Mouse (Mus musculus): ENCODE results near the gene Tnik. TPM values are rescaled to one million over a fixed set of nuclear protein-coding genes. Genes with fewer than 3 reads are reported as not detected.

Tnik gene
- polyA plus RNA-seq, 1 experiment from 2014 or later: 1.2 TPM

GRCm38 (mm10) chr3:28532666-28533065 lies 269.7 kb downstream of the Tnik start:
- Histone ChIP-seq H3K27me3 (ENCODE audit: insufficient read depth, low read length) (no peaks in the 10 kb centered on the region), H3K4me2 (ENCODE audit: low read length) (no peak overlapping the region), H3K4me3 (replicated peaks; ENCODE audit: low read depth, low read length) (no peak overlapping the region), H3K36me3 (ENCODE audit: insufficient read depth, low read length) (no peaks in the 10 kb centered on the region), H3K9me3 (replicated peaks; ENCODE audit: low read length) (no peaks in the 10 kb centered on the region), H3K9ac (ENCODE audit: low read depth, low read length) (no peak overlapping the region), H3K27ac (no peak overlapping the region), H3K4me1 (replicated peaks; ENCODE audit: insufficient read depth, low read length) (no peaks in the 10 kb centered on the region)
- ATAC-seq (replicated peaks; ENCODE audit: low FRiP score, low read depth) (no peak), DNase-seq (ENCODE audit: low spot score) (no peak)
- WGBS: 90% methylated on average over 7 of the region's 7 CpGs
- no peak for TF ChIP-seq CTCF (IDR thresholded peaks at IDR 0.05; ENCODE audit: low read depth)

- Histone ChIP-seq H3K9me3 (replicated peaks; ENCODE audit: low read length) (no peaks in the 10 kb centered on the region), H3K9ac (ENCODE audit: low read depth, low read length) (no peak overlapping the region), H3K27me3 (ENCODE audit: insufficient read depth, low read length) (no peaks in the 10 kb centered on the region), H3K27ac (no peak overlapping the region), H3K4me2 (ENCODE audit: low read length) (no peak overlapping the region), H3K36me3 (ENCODE audit: insufficient read depth, low read length) (no peaks in the 10 kb centered on the region), H3K4me1 (replicated peaks; ENCODE audit: insufficient read depth, low read length) (no peaks in the 10 kb centered on the region), H3K4me3 (replicated peaks; ENCODE audit: low read depth, low read length) (no peak overlapping the region)
- DNase-seq (ENCODE audit: low spot score): no peak
- 83% methylated on average over 5 of the region's 5 CpGs for WGBS
- TF ChIP-seq CTCF (IDR thresholded peaks at IDR 0.05; ENCODE audit: low read depth): no peak
- ATAC-seq (replicated peaks; ENCODE audit: low FRiP score, low read depth): no peak
Measured at GRCm38 (mm10) chr3:28540121-28540520, 277.1 kb downstream of the Tnik start.

- ATAC-seq (replicated peaks; ENCODE audit: low FRiP score, low read depth) (no peak), DNase-seq (ENCODE audit: low spot score) (no peak)
- H3K4me1 ChIP-seq (replicated peaks; ENCODE audit: insufficient read depth, low read length): no peaks in the 10 kb centered on the region
- no peak overlapping the region for H3K4me2 ChIP-seq (ENCODE audit: low read length)
- H3K27ac ChIP-seq: no peak overlapping the region
- no peaks in the 10 kb centered on the region for H3K36me3 ChIP-seq (ENCODE audit: insufficient read depth, low read length)
- H3K9me3 ChIP-seq (replicated peaks; ENCODE audit: low read length): no peaks in the 10 kb centered on the region
- WGBS: 96% methylated on average over 3 of the region's 3 CpGs
- H3K27me3 ChIP-seq (ENCODE audit: insufficient read depth, low read length): no peaks in the 10 kb centered on the region
- no peak for TF ChIP-seq CTCF (IDR thresholded peaks at IDR 0.05; ENCODE audit: low read depth)
- no peak overlapping the region for H3K9ac ChIP-seq (ENCODE audit: low read depth, low read length)
- no peak overlapping the region for H3K4me3 ChIP-seq (replicated peaks; ENCODE audit: low read depth, low read length)
Measured at GRCm38 (mm10) chr3:28542941-28543340, 279.9 kb downstream of the Tnik start.

GRCm38 (mm10) chr3:28543380-28543984 lies 280.5 kb downstream of the Tnik start:
- peak overlapping the region; percentile 19; the same call in 1 of the 2 replicates for H3K4me2 ChIP-seq (ENCODE audit: low read length)
- TF ChIP-seq CTCF (IDR thresholded peaks at IDR 0.05; ENCODE audit: low read depth): peak; percentile 75
- ATAC-seq (replicated peaks; ENCODE audit: low FRiP score, low read depth) (peak; percentile 71), DNase-seq (ENCODE audit: low spot score) (peak; percentile 61)
- H3K27ac ChIP-seq: no peak overlapping the region
- H3K27me3 ChIP-seq (ENCODE audit: insufficient read depth, low read length): no peaks in the 10 kb centered on the region
- 67% methylated on average over 10 of the region's 10 CpGs for WGBS
- H3K36me3 ChIP-seq (ENCODE audit: insufficient read depth, low read length): no peaks in the 10 kb centered on the region
- no peak overlapping the region for H3K9ac ChIP-seq (ENCODE audit: low read depth, low read length)
- H3K4me1 ChIP-seq (replicated peaks; ENCODE audit: insufficient read depth, low read length): no peaks in the 10 kb centered on the region
- no peaks in the 10 kb centered on the region for H3K9me3 ChIP-seq (replicated peaks; ENCODE audit: low read length)
- H3K4me3 ChIP-seq (replicated peaks; ENCODE audit: low read depth, low read length): no peak overlapping the region

GRCm38 (mm10) chr3:28544345-28544869 lies 281.4 kb downstream of the Tnik start:
- H3K27me3 ChIP-seq (ENCODE audit: insufficient read depth, low read length): no peaks in the 10 kb centered on the region
- H3K9me3 ChIP-seq (replicated peaks; ENCODE audit: low read length): no peaks in the 10 kb centered on the region
- no peak overlapping the region for H3K27ac ChIP-seq
- 62% methylated on average over 11 of the region's 11 CpGs for WGBS
- H3K4me3 ChIP-seq (replicated peaks; ENCODE audit: low read depth, low read length): no peak overlapping the region
- ATAC-seq (replicated peaks; ENCODE audit: low FRiP score, low read depth) (no peak), DNase-seq (ENCODE audit: low spot score) (no peak)
- no peaks in the 10 kb centered on the region for H3K4me1 ChIP-seq (replicated peaks; ENCODE audit: insufficient read depth, low read length)
- H3K9ac ChIP-seq (ENCODE audit: low read depth, low read length): no peak overlapping the region
- no peak overlapping the region for H3K4me2 ChIP-seq (ENCODE audit: low read length)
- no peak for TF ChIP-seq CTCF (IDR thresholded peaks at IDR 0.05; ENCODE audit: low read depth)
- H3K36me3 ChIP-seq (ENCODE audit: insufficient read depth, low read length): no peaks in the 10 kb centered on the region

GRCm38 (mm10) chr3:28547965-28548730 lies 285.1 kb downstream of the Tnik start:
- no peaks in the 10 kb centered on the region for H3K36me3 ChIP-seq (ENCODE audit: insufficient read depth, low read length)
- 51% methylated on average over 10 of the region's 10 CpGs for WGBS
- H3K4me1 ChIP-seq (replicated peaks; ENCODE audit: insufficient read depth, low read length): no peaks in the 10 kb centered on the region
- ATAC-seq (replicated peaks; ENCODE audit: low FRiP score, low read depth) (no peak), DNase-seq (ENCODE audit: low spot score) (no peak)
- peak; percentile 35; the same call in 1 of the 2 replicates for TF ChIP-seq CTCF (IDR thresholded peaks at IDR 0.05; ENCODE audit: low read depth)
- no peak overlapping the region for H3K9ac ChIP-seq (ENCODE audit: low read depth, low read length)
- H3K27ac ChIP-seq: no peak overlapping the region
- no peak overlapping the region for H3K4me3 ChIP-seq (replicated peaks; ENCODE audit: low read depth, low read length)
- no peak overlapping the region for H3K4me2 ChIP-seq (ENCODE audit: low read length)
- H3K27me3 ChIP-seq (ENCODE audit: insufficient read depth, low read length): no peaks in the 10 kb centered on the region
- no peaks in the 10 kb centered on the region for H3K9me3 ChIP-seq (replicated peaks; ENCODE audit: low read length)

All from kidney, postnatal 0 days (tissue).